ENCODE assay signal across 9 mouse cellular contexts in the genomic region with DNA sequence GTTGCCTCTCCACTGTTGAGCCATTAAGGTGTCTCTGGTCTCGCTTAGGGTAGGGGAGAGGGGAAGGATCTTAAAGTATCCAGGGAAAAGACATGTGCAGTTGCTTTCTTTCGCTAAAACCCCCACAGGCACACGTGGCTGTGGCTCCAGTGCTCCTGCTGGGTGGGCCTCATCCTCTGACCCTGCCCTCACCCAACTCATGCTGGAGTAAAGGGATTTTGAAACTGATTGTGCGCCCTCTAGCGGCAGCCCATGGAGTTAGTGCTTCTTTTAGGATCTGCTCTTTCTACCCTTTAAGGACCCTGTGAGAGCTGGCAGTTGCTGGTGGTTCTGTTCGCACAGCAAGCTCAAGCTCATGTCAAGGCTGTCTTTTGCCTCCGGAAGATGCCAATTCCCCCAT. TPM values are rescaled to one million over a fixed set of nuclear protein-coding genes. Genes with fewer than 3 reads are reported as not detected.
DNase-seq lines count a peak whose midpoint lies in the region; ATAC-seq lines count a peak whose summit lies in the region.
"Had no signal": no experiment of that assay in that cellular context is flagged by ENCODE, and none has a peak within 500 bp of the region (broad histone marks: within the 10 kb centered on the region; RNA-seq: fewer than 3 reads in every experiment).

No protein-coding gene starts in this region.

- peak; percentile 80 for DNase-seq in CD4-positive, CD25-positive, alpha-beta regulatory T cell, adult 2 months (ENCODE audit: low read depth, low spot score)
- DNase-seq in layer of hippocampus, adult 11-12 months (ENCODE audit: low spot score) = peak; percentile 72
- no peak for DNase-seq in layer of hippocampus, adult 9-11 months
- DNase-seq in c-Kit-positive CD71-negative TER-119-negative erythroid progenitor cells, embryonic 14.5 days (ENCODE audit: low read depth) = peak; percentile 68
- DNase-seq in induced T-regulatory cell, adult 2 months (ENCODE audit: low read depth) = peak; percentile 84
- peak; percentile 53 to 86 for DNase-seq in spleen, postnatal 4 days (ENCODE audit: low spot score in 2 of 2)

- no peak for ATAC-seq in CD4-positive, CD25-positive, alpha-beta regulatory T cell, adult 4 months
- peak; percentile 39; the same call in 1 of the 2 replicates for ATAC-seq in megakaryocyte, adult 5-6 weeks (ENCODE audit: poor library complexity, severe bottlenecking)

RNA-seq across cellular contexts. Expression of gene Gm10277, which starts 35.2 kb away (rescaled TPM):
- under 1 TPM; 0.32 to 0.34 TPM for polyA plus RNA-seq in CD4-positive, CD25-positive, alpha-beta regulatory T cell, adult 4 months (2017; shearing (Covaris generic))
- total RNA-seq in megakaryocyte, adult 5-6 weeks (2015) = not detected in 2 replicates
- 0.40 TPM in 1 of 2 replicates, not detected in the other for total RNA-seq in megakaryocyte, adult 5-6 weeks (2017)
- total RNA-seq: hematopoietic stem cell, adult 5-6 weeks had no signal

RNA-seq across cellular contexts. Expression of gene Myo18a, which starts 59.7 kb away (rescaled TPM):
- polyA plus RNA-seq in CD4-positive, CD25-positive, alpha-beta regulatory T cell, adult 4 months (2017; shearing (Covaris generic)) = 10 to 100 TPM; 21.4 to 28.9 TPM
- total RNA-seq in megakaryocyte, adult 5-6 weeks (2015) = 14.0 and 21.5 TPM in 2 replicates
- total RNA-seq in megakaryocyte, adult 5-6 weeks (2017) = 69.7 and 84.8 TPM in 2 replicates
